Mouse (Mus musculus) CH12.LX (cell line): ENCODE data around the gene Teddm1b.

Experiments used
- E2F4 ChIP-seq: IDR thresholded peaks from 2 replicates; pipeline ENCODE4 v1.6.1; 2011; ENCODE audit warnings: low read depth, low read length, improper control_type of control experiment; ENCODE audit not compliant: insufficient replicate concordance
- JUND ChIP-seq: conservative IDR thresholded peaks from 2 replicates; pipeline ENCODE4 v1.6.1; 2011; ENCODE audit warnings: low read depth, low read length, improper control_type of control experiment
- MAX ChIP-seq: IDR thresholded peaks from 2 replicates; pipeline ENCODE4 v1.6.1; 2011; ENCODE audit warnings: low read length, improper control_type of control experiment
- POLR2A ChIP-seq: IDR thresholded peaks from 2 replicates; pipeline ENCODE4 v1.6.1; 2011; ENCODE audit warnings: low read depth, mild to moderate bottlenecking, improper control_type of control experiment, low read length

GRCm38 (mm10) chr1:153844042-153844441 is 30.1 kb upstream of the Teddm1b start, which contains the start of gene Rgsl1:
- no peak for TF ChIP-seq POLR2A
- TF ChIP-seq MAX = no peak
- TF ChIP-seq JUND = no peak
- no peak for TF ChIP-seq E2F4
